ENCODE assay signal across 16 mouse cellular contexts in the genomic region with DNA sequence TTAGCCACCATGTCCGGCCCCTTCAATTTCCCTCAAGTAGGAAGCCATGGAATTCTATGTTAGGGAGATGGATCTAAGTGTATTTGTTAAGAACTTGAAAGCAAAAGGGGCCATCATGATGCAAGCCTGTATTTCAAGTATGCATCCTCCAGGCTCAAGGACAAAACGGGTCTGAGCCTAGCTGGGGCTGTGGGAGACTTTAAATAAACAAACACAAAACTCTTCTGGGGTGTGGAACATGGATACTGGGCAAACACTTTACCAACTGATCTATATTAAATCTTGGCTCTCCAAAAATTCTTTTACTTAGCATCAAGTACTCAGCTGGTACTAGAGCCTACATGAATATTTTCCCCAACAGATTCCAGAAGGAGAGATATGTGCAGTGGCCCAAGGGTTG.
"Had no signal": no experiment of that assay in that cellular context is flagged by ENCODE, and none has a peak within 500 bp of the region (broad histone marks: within the 10 kb centered on the region; RNA-seq: fewer than 3 reads in every experiment).

No protein-coding gene starts in this region.

- H3K27ac ChIP-seq: neural tube, embryonic 13.5 days; neural tube, embryonic 15.5 days; stomach, embryonic 15.5 days; stomach, postnatal 0 days had no signal

- H3K27me3 ChIP-seq: neural tube, embryonic 13.5 days; neural tube, embryonic 15.5 days; stomach, embryonic 15.5 days had no signal

- DNase-seq: retina, postnatal 1 day; right cerebral cortex, adult 18-20 months; right cerebral cortex, postnatal 14 days; right cerebral cortex, postnatal 25 days; right cerebral cortex, postnatal 4 days; spleen, adult 18-20 months; thymus, adult 18-20 months; thymus, adult 2 months; thymus, postnatal 14 days; thymus, postnatal 25 days; thymus, postnatal 36 days; thymus, postnatal 4 days had no signal

- H3K9ac ChIP-seq: neural tube, embryonic 13.5 days; neural tube, embryonic 15.5 days; stomach, embryonic 15.5 days had no signal

- H3K4me3 ChIP-seq: neural tube, embryonic 13.5 days; neural tube, embryonic 15.5 days; stomach, embryonic 15.5 days had no signal

- H3K4me2 ChIP-seq: neural tube, embryonic 13.5 days; neural tube, embryonic 15.5 days; stomach, embryonic 15.5 days had no signal

- H3K9me3 ChIP-seq: neural tube, embryonic 15.5 days; stomach, embryonic 15.5 days had no signal
